Mouse (Mus musculus): ENCODE results near the gene Hist1h1d. TPM values are rescaled to one million over a fixed set of nuclear protein-coding genes. Genes with fewer than 3 reads are reported as not detected.
A peak's percentile ranks its signal among the peaks of the same experiment; 100 is the strongest.
"Not testable (repeated sequence)": the region's sequence is repeated elsewhere in the genome, so short reads cannot be mapped to it uniquely, and the experiment has no call there.

Gene Hist1h1d
- polyA plus RNA-seq, 1 experiment, result 0.14 TPM

GRCm38 (mm10) chr13:23543965-23544786, 8.9 kb upstream of the Hist1h1d start, which contains the start of gene Hist1h3f:
Hist1h3f (plus strand) TSS chr13:23544052.
- DNase-seq (ENCODE audit: extremely low spot score in 1 of 2, low spot score in 1 of 2), result peak; percentile 81 to 96

- DNase-seq (ENCODE audit: extremely low spot score in 1 of 2, low spot score in 1 of 2), result not testable (repeated sequence)
These were observed 8.3 kb upstream of the Hist1h1d start for GRCm38 (mm10) chr13:23544787-23545120.

- DNase-seq (ENCODE audit: extremely low spot score in 1 of 2, low spot score in 1 of 2), result no peak
These were observed 6.4 kb upstream of the Hist1h1d start for GRCm38 (mm10) chr13:23546694-23547093.

GRCm38 (mm10) chr13:23550761-23551145, 2.3 kb upstream of the Hist1h1d start:
- DNase-seq (ENCODE audit: extremely low spot score in 1 of 2, low spot score in 1 of 2), result no peak

- peak; percentile 93 to 96 for DNase-seq (ENCODE audit: extremely low spot score in 1 of 2, low spot score in 1 of 2)
These were observed 1.8 kb upstream of the Hist1h1d start, which contains the start of gene Hist1h4f for GRCm38 (mm10) chr13:23551146-23551834. Hist1h4f (minus strand) TSS chr13:23551648.

- no peak for DNase-seq (ENCODE audit: extremely low spot score in 1 of 2, low spot score in 1 of 2)
These were observed 839 bp upstream of the Hist1h1d start for GRCm38 (mm10) chr13:23551931-23552914.

GRCm38 (mm10) chr13:23554393-23554792, 1.3 kb downstream of the Hist1h1d start:
- DNase-seq (ENCODE audit: extremely low spot score in 1 of 2, low spot score in 1 of 2), result no peak

- peak; percentile 69 to 88 for DNase-seq (ENCODE audit: extremely low spot score in 1 of 2, low spot score in 1 of 2)
These were observed 2.1 kb downstream of the Hist1h1d start for GRCm38 (mm10) chr13:23554925-23555838.

- peak; percentile 82 to 90 for DNase-seq (ENCODE audit: extremely low spot score in 1 of 2, low spot score in 1 of 2)
These were observed 2.9 kb downstream of the Hist1h1d start for GRCm38 (mm10) chr13:23555839-23556416.

- DNase-seq (ENCODE audit: extremely low spot score in 1 of 2, low spot score in 1 of 2), result no peak
These were observed 3.8 kb downstream of the Hist1h1d start for GRCm38 (mm10) chr13:23556906-23557305.

- not testable (repeated sequence) for DNase-seq (ENCODE audit: extremely low spot score in 1 of 2, low spot score in 1 of 2)
These were observed 7.6 kb downstream of the Hist1h1d start for GRCm38 (mm10) chr13:23560699-23561098.

- DNase-seq (ENCODE audit: extremely low spot score in 1 of 2, low spot score in 1 of 2), result not testable (repeated sequence)
These were observed 8.4 kb downstream of the Hist1h1d start for GRCm38 (mm10) chr13:23561531-23561882.

- peak; percentile 94 to 98 for DNase-seq (ENCODE audit: extremely low spot score in 1 of 2, low spot score in 1 of 2)
These were observed 9.0 kb downstream of the Hist1h1d start, which contains the start of gene Hist1h3e for GRCm38 (mm10) chr13:23561883-23562659. Hist1h3e (minus strand) TSS chr13:23562369.

GRCm38 (mm10) chr13:23562699-23563462, 9.8 kb downstream of the Hist1h1d start:
- DNase-seq (ENCODE audit: extremely low spot score in 1 of 2, low spot score in 1 of 2), result peak in 1 of 2 experiments; percentile 74

GRCm38 (mm10) chr13:23564482-23564881, 11.4 kb downstream of the Hist1h1d start:
- DNase-seq (ENCODE audit: extremely low spot score in 1 of 2, low spot score in 1 of 2), result no peak

- DNase-seq (ENCODE audit: extremely low spot score in 1 of 2, low spot score in 1 of 2), result not testable (repeated sequence)
These were observed 17.4 kb downstream of the Hist1h1d start for GRCm38 (mm10) chr13:23570261-23571021.

GRCm38 (mm10) chr13:23571022-23571503, 18.0 kb downstream of the Hist1h1d start, which contains the start of the genes Hist1h2ae and Hist1h2bg:
Hist1h2ae (minus strand) TSS chr13:23571220.
Hist1h2bg (plus strand) TSS chr13:23571396.
- peak; percentile 83 to 93 for DNase-seq (ENCODE audit: extremely low spot score in 1 of 2, low spot score in 1 of 2)
